Mouse (Mus musculus) lung, adult 2 months (tissue): ENCODE data around the gene Mnt. TPM values are rescaled to one million over a fixed set of nuclear protein-coding genes. Genes with fewer than 3 reads are reported as not detected.

ENCODE experiments used
- DNase-seq: peaks from one replicate; pipeline ENCODE4 v3.0.0; 2022
- H3K4me1 ChIP-seq: fragments of 200-500 bp; 2 replicates; pipeline ENCODE4 v1.6.1; 2011; ENCODE audit warnings: low read length; ENCODE audit not compliant: control insufficient read depth, insufficient read depth
- H3K4me3 ChIP-seq: fragments of 200-500 bp; replicated peaks from 2 replicates; pipeline ENCODE3; 2011; ENCODE audit warnings: low read depth, mild to moderate bottlenecking, control low read depth, low read length; ENCODE audit errors: extremely low read depth
- CTCF ChIP-seq: fragments of 200-500 bp; IDR thresholded peaks from 2 replicates; pipeline ENCODE4 v1.5.1; 2011; ENCODE audit warnings: mild to moderate bottlenecking, low read length, control low read depth; ENCODE audit not compliant: insufficient read depth
- POLR2A ChIP-seq: fragments of 200-500 bp; IDR thresholded peaks from 2 replicates; pipeline ENCODE4 v1.6.1; 2011; ENCODE audit warnings: low read depth, mild to moderate bottlenecking, control low read depth, low read length, borderline replicate concordance; ENCODE audit errors: extremely low read depth
- WGBS: fragments of 180-500 bp; shearing (Covaris S2); methylation state at CpG from one replicate; pipeline ENCODE4 v1.1.7; 2018; 5-methylcytosine and 5-hydroxymethylcytosine counted together
- polyA plus RNA-seq: library from polyadenylated mRNA; depleted of rRNA; stranded (reverse); fragments of >200 nt; gene quantifications from 2 replicates; pipeline ENCODE4 v1.2.3, GENCODE M21; 2012

Mnt gene
- polyA plus RNA-seq, 1 experiment = 22.2 TPM

- Histone ChIP-seq H3K4me3 (no peak overlapping the region), H3K4me1 (peaks cover 18% of the 10 kb centered on the region)
- 57% methylated on average over 4 of the region's 4 CpGs for WGBS
- no peak for DNase-seq
- TF ChIP-seq CTCF (no peak), POLR2A (no peak)
Observed at GRCm38 (mm10) chr11:74866640-74867039, 35.9 kb downstream of the Mnt start.

- WGBS = 48% methylated on average over 2 of the region's 2 CpGs
Observed at GRCm38 (mm10) chr11:74867181-74867580, 36.5 kb downstream of the Mnt start.

DNA sequence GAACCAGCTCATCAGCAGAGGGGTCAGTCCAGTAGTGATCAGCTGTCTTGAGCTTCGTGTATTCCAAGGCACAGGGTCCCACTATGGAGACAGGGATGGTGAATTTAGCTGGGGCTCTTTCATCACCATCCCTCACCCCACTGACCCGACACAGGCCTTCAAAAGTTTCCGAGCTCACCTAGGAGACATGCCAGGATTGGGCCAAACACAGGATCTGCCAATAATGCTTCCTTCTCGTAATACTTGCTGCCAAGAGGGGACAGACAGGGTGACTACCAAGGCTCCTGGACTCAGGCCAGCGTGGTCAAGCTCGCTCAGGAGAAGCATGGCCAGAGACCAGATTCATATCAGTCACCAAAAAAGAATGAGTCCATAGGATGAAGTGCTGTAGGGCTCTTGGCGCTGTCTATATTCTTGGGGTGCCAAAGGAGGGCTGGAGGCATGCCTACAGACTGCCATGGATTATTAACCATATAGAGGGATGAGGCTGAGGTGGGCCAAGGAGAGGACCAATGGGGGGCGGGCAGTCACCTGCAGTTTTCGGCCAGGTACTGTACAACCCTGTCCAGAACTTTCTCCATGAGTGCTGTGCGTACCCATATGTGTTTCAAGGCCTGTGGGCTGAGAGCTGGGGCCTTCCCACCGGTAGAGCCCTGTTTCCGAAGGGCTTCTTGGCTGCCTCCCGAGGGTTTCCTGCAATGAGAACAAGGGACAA, 37.5 kb downstream of the Mnt start:
- Histone ChIP-seq H3K4me1 (peaks cover 18% of the 10 kb centered on the region), H3K4me3 (no peak overlapping the region)
- TF ChIP-seq POLR2A = no peak
- TF ChIP-seq CTCF = no peak
- DNase-seq = no peak
- WGBS = 79% methylated on average over 13 of the region's 13 CpGs

More at GRCm38 (mm10) chr11:74867181-74867580, 36.5 kb downstream of the Mnt start:
- H3K4me1 ChIP-seq = peaks cover 18% of the 10 kb centered on the region
- TF ChIP-seq CTCF (no peak), POLR2A (no peak)
- no peak for DNase-seq
- no peak overlapping the region for H3K4me3 ChIP-seq

GRCm38 (mm10) chr11:74869603-74870002, 38.9 kb downstream of the Mnt start:
- DNase-seq = no peak
- H3K4me1 ChIP-seq = peaks cover 17% of the 10 kb centered on the region
- no peak overlapping the region for H3K4me3 ChIP-seq
- TF ChIP-seq POLR2A (no peak), CTCF (no peak)
- WGBS = 87% methylated on average over 6 of the region's 6 CpGs

GRCm38 (mm10) chr11:74870544-74870943, 39.8 kb downstream of the Mnt start:
- DNase-seq = peak; percentile 46
- H3K4me3 ChIP-seq = no peak overlapping the region
- H3K4me1 ChIP-seq = peaks cover 17% of the 10 kb centered on the region
- no peak for TF ChIP-seq CTCF
- TF ChIP-seq POLR2A = no peak
- WGBS = 36% methylated on average over 4 of the region's 4 CpGs

- 43% methylated on average over 12 of the region's 12 CpGs for WGBS
- H3K4me3 ChIP-seq = no peak overlapping the region
- peak; percentile 25 for DNase-seq
- TF ChIP-seq CTCF (peak; percentile 9; the same call in 1 of the 2 replicates), POLR2A (no peak)
- H3K4me1 ChIP-seq = peaks cover 17% of the 10 kb centered on the region
Observed at GRCm38 (mm10) chr11:74870991-74871622, 40.4 kb downstream of the Mnt start.

GRCm38 (mm10) chr11:74874630-74875029, 43.9 kb downstream of the Mnt start:
- 76% methylated on average over 3 of the region's 3 CpGs for WGBS
- no peak for DNase-seq
- TF ChIP-seq CTCF (no peak), POLR2A (no peak)
- peaks cover 13% of the 10 kb centered on the region for H3K4me1 ChIP-seq
- no peak overlapping the region for H3K4me3 ChIP-seq

DNA sequence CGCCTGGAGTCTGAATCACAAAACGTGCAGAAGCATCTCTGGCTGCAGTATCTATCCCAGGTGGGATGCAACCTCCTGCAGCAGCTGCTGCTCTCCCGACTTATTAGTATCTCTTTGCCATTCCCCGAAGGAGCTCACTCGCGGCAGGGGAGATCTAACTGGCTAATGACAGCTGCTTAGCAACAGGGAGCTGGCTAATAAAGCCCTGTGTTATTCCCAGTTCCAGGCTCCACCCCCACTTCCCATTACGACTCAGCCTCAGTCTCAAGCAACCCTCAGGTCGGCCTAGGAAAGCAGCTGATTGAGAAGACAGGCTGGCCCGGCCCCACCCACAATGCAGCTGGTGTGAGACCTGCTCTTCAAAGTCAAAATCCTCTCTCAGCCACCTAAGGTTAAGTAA, 46.1 kb downstream of the Mnt start:
- WGBS = 14% methylated on average over 9 of the region's 9 CpGs
- DNase-seq = peak; percentile 36
- Histone ChIP-seq H3K4me1 (0 out of 2 replicates have a peak, but pooled peaks cover 4% of the 10 kb centered on the region), H3K4me3 (no peak overlapping the region)
- no peak for TF ChIP-seq CTCF
- no peak for TF ChIP-seq POLR2A

DNA sequence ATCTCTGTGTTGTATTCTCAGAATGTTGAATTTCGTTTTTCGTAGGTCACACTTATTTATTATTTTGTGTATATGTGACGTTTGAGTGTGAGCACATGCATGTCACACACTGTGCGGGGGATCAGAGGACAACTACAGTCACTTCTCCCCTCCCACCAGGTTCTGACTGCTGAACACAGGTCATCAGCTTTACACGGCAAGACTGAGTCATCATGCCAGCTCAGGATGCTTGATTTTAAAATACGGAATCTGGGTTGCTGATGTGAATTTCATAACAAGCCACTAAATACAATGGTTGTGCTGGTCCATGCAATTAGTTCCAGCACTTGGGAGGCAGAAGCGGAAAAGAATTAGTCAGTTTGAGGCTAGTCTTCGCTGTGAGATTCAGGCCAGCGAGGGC, 50.3 kb downstream of the Mnt start:
- 76% methylated on average over 9 of the region's 9 CpGs for whole genome bisulfite sequencing
- Histone ChIP-seq H3K4me1 (0 out of 2 replicates have a peak, but pooled peaks cover 4% of the 10 kb centered on the region), H3K4me3 (no peak overlapping the region)
- no peak for TF ChIP-seq CTCF
- no peak for TF ChIP-seq POLR2A
- DNase-seq = no peak

GRCm38 (mm10) chr11:74881979-74882378, 51.3 kb downstream of the Mnt start:
- no peak for TF ChIP-seq POLR2A
- TF ChIP-seq CTCF = no peak
- no peak for DNase-seq
- 64% methylated on average over 14 of the region's 14 CpGs for WGBS
- H3K4me3 ChIP-seq = no peak overlapping the region
- H3K4me1 ChIP-seq = 0 out of 2 replicates have a peak, but pooled peaks cover under 1% of the 10 kb centered on the region
